Comparison of ENCODE assay signal across 10 mouse cellular contexts in the genomic region with DNA sequence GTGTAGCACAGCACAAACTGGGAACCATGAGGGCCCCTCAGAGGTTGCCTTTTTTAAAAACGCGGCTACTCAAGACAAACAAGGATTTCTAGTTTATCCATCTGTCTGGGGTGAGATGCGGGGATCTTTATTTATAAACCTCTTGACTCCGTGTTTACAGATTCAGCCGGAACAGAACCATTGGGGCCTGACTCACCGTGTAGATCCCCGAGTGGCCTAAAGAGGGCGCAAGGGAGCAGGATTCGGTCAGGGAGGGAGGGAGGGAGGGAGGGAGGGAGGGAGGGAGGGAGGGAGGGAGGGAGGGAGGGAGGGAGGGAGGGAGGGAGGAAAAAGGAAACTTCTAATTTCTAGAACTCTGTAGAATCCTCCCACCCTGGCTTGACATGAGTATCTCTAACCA.
DNase-seq lines count a peak whose midpoint lies in the region; ATAC-seq and TF ChIP-seq lines count a peak whose summit lies in the region.
"Had no signal": no experiment of that assay in that cellular context is flagged by ENCODE, and none has a peak within 500 bp of the region (broad histone marks: within the 10 kb centered on the region; RNA-seq: fewer than 3 reads in every experiment).

No protein-coding gene starts in this region.

- H3K4me2 ChIP-seq in stomach, postnatal 0 days (replicated peaks; ENCODE audit: low read depth) = no peak overlapping the region
- no peak overlapping the region for H3K4me2 ChIP-seq in forebrain, postnatal 0 days (ENCODE audit: low read depth)

- H3K27me3 ChIP-seq in stomach, postnatal 0 days (ENCODE audit: control insufficient read depth, insufficient read depth, low read length) = no peaks in the 10 kb centered on the region
- peaks cover 3% of the 10 kb centered on the region; the same call in 1 of the 2 replicates for H3K27me3 ChIP-seq in forebrain, postnatal 0 days (ENCODE audit: insufficient read depth, low read length)

- peak; percentile 7 to 14 for DNase-seq in cerebellum, postnatal 36 days
- peak in 1 of 2 experiments; percentile 33 for DNase-seq in left cerebral cortex, adult 2 months (ENCODE audit: extremely low spot score in 1 of 2, low spot score in 2 of 2)
- DNase-seq in left cerebral cortex, postnatal 14 days (ENCODE audit: low spot score in 2 of 2) = no peak
- DNase-seq in thymus, postnatal 4 days = peak; percentile 55
- DNase-seq in thymus, adult 18-20 months = no peak
- DNase-seq in stomach, postnatal 0 days (ENCODE audit: low spot score) = no peak
- DNase-seq in forebrain, postnatal 0 days = no peak
- DNase-seq: cerebellum, adult 9-10 months had no signal

- no peak for TF ChIP-seq EP300 in stomach, postnatal 0 days (optimal IDR thresholded peaks at IDR 0.05)

- intact Hi-C loops in left cerebral cortex, adult 2 months (cut with DNase I) = loop anchor here (5.0 kb wide), 2 partner anchors 70 to 445 kb away; no protein-coding TSS in a partner anchor
- intact Hi-C loops in left cerebral cortex, postnatal 14 days (cut with DNase I) = loop anchor here (10.0 kb wide), 1 partner anchor 458 kb away; no protein-coding TSS in a partner anchor

- H3K9ac ChIP-seq in stomach, postnatal 0 days (ENCODE audit: low read length) = no peak overlapping the region
- H3K9ac ChIP-seq in forebrain, postnatal 0 days = no peak overlapping the region

- H3K36me3 ChIP-seq in stomach, postnatal 0 days (ENCODE audit: control insufficient read depth, insufficient read depth, low read length) = no peaks in the 10 kb centered on the region
- no peaks in the 10 kb centered on the region for H3K36me3 ChIP-seq in forebrain, postnatal 0 days (ENCODE audit: insufficient read depth)

- H3K9me3 ChIP-seq in stomach, postnatal 0 days (ENCODE audit: control insufficient read depth, low read length) = no peaks in the 10 kb centered on the region
- H3K9me3 ChIP-seq in forebrain, postnatal 0 days (ENCODE audit: low read length) = no peaks in the 10 kb centered on the region

- 23% methylated on average over 7 of the region's 9 CpGs for WGBS in stomach, postnatal 0 days
- 28% methylated on average over 8 of the region's 9 CpGs for WGBS in forebrain, postnatal 0 days

- no peak overlapping the region for H3K27ac ChIP-seq in left cerebral cortex, adult 2 months
- H3K27ac ChIP-seq in stomach, postnatal 0 days (replicated peaks) = no peak overlapping the region
- H3K27ac ChIP-seq in forebrain, postnatal 0 days (ENCODE audit: low read depth, low read length) = no peak overlapping the region

- no peak for ATAC-seq in cerebellum, adult (ENCODE audit: insufficient number of reproducible peaks, low FRiP score, low TSS enrichment)
- no peak for ATAC-seq in stomach, postnatal 0 days (ENCODE audit: low FRiP score, low TSS enrichment)
- no peak for ATAC-seq in forebrain, postnatal 0 days
- ATAC-seq: forebrain, embryonic 14.5 days had no signal

- H3K4me1 ChIP-seq in stomach, postnatal 0 days (replicated peaks; ENCODE audit: control insufficient read depth, insufficient read depth) = no peaks in the 10 kb centered on the region
- H3K4me1 ChIP-seq in forebrain, postnatal 0 days (ENCODE audit: insufficient read depth) = no peaks in the 10 kb centered on the region

- peak; percentile 31 for TF ChIP-seq CTCF in left cerebral cortex, adult 2 months (IDR thresholded peaks at IDR 0.05)
- TF ChIP-seq CTCF in stomach, postnatal 0 days (IDR thresholded peaks at IDR 0.05; ENCODE audit: low read depth) = peak; percentile 54
- no peak; the same call in 1 of the 2 replicates for TF ChIP-seq CTCF in forebrain, postnatal 0 days (IDR thresholded peaks at IDR 0.05; ENCODE audit: low read depth)

- no peak overlapping the region for H3K4me3 ChIP-seq in left cerebral cortex, adult 2 months
- no peak overlapping the region for H3K4me3 ChIP-seq in stomach, postnatal 0 days (ENCODE audit: low read depth, low read length)
- H3K4me3 ChIP-seq in forebrain, postnatal 0 days (ENCODE audit: low read depth, low read length) = no peak overlapping the region

Comparison
In these comparisons a context has a peak if more than half of its experiments do, and no peak if none do; other contexts are left out.
1. DNase-seq: peak in cerebellum, postnatal 36 days (2 of 2) and thymus, postnatal 4 days (single experiment); none in left cerebral cortex, postnatal 14 days (0 of 2), thymus, adult 18-20 months (0 of 2), stomach, postnatal 0 days (single experiment) and forebrain, postnatal 0 days (single experiment).